Mouse (Mus musculus) liver, embryonic 13.5 days (tissue): ENCODE measurements around the gene Lrrc7. TPM values are rescaled to one million over a fixed set of nuclear protein-coding genes. Genes with fewer than 3 reads are reported as not detected.
A peak's percentile ranks its signal among the peaks of the same experiment; 100 is the strongest.

Source experiments
- ATAC-seq: fragments of 200-750 bp; cut with Nextera tagmentation; 2 replicates; pipeline ENCODE4 v1.8.0; 2017; ENCODE audit warnings: low read depth, mild to moderate bottlenecking, moderate number of reproducible peaks, moderate library complexity
- DNase-seq: peaks from one replicate; pipeline ENCODE4 v3.0.0; 2022
- H3K27ac ChIP-seq: fragments of 300-500 bp; sonication (generic); 2 replicates; pipeline ENCODE4 v1.5.1; 2015; ENCODE audit warnings: moderate library complexity, mild to moderate bottlenecking, inconsistent platforms
- H3K27me3 ChIP-seq: fragments of 300-500 bp; sonication (generic); 2 replicates; pipeline ENCODE4 v1.6.1; 2015; ENCODE audit warnings: mild to moderate bottlenecking, inconsistent platforms
- H3K36me3 ChIP-seq: fragments of 300-500 bp; sonication (generic); 2 replicates; pipeline ENCODE4 v1.6.1; 2015; ENCODE audit warnings: mild to moderate bottlenecking, inconsistent platforms
- H3K4me1 ChIP-seq: fragments of 300-500 bp; sonication (generic); replicated peaks from 2 replicates; pipeline ENCODE4 v1.6.1; 2015; ENCODE audit warnings: inconsistent platforms
- H3K4me2 ChIP-seq: fragments of 300-500 bp; sonication (generic); 2 replicates; pipeline ENCODE4 v1.6.1; 2015; ENCODE audit warnings: inconsistent platforms, mild to moderate bottlenecking, moderate library complexity
- H3K4me3 ChIP-seq: fragments of 300-500 bp; sonication (generic); replicated peaks from 2 replicates; pipeline ENCODE4 v1.5.1; 2015; ENCODE audit warnings: mild to moderate bottlenecking, inconsistent platforms
- H3K9ac ChIP-seq: fragments of 300-500 bp; sonication (generic); 2 replicates; pipeline ENCODE4 v1.6.1; 2015; ENCODE audit warnings: mild to moderate bottlenecking, inconsistent platforms
- H3K9me3 ChIP-seq: fragments of 300-500 bp; sonication (generic); replicated peaks from 2 replicates; pipeline ENCODE4 v1.6.1; 2016; ENCODE audit warnings: inconsistent platforms
- WGBS: fragments of 180-500 bp; shearing (Covaris S2); methylation state at CpG from one replicate; pipeline ENCODE4 v1.1.7; 2015; ENCODE audit not compliant: insufficient replicate concordance; 5-methylcytosine and 5-hydroxymethylcytosine counted together
- polyA plus RNA-seq: library from polyadenylated mRNA; unstranded; fragments of >200 nt; fragmentation: Nextera tagmentation; extraction: Ambion mirVana; gene quantifications from 2 replicates; pipeline ENCODE4 v1.2.1, GENCODE M21; 2015

Lrrc7 gene
- polyA plus RNA-seq, result 0.03 and 0.05 TPM in 2 replicates

DNA sequence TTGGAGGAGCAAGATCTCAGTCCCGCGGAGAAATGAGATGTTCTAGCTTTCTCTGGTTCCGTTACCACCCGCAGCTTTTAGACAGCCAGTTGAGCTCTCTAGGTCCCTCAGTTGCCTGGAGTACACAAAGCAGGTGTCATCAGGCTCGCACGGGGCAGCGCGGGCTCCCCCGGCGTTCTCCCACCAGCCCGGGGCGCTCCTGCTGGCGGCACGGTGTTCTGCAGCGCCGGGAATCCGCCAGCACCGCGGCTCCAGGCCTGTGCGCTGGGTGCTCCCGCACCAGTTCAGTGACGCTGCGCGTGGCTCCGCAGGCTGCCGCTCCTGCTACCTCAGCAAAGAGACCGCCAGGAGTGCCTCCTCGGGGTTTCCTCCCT, at the start of gene Lrrc7:
Gene Lrrc7, minus strand, starts transcription at position 235 of the 374 bp plus-strand sequence.
- Histone ChIP-seq H3K36me3 (no peaks in the 10 kb centered on the region), H3K4me1 (no peaks in the 10 kb centered on the region), H3K4me2 (peak within 1 kb of the TSS; percentile 58), H3K9ac (no peak within 1 kb of the TSS), H3K9me3 (no peaks in the 10 kb centered on the region), H3K4me3 (peak within 1 kb of the TSS; percentile 38), H3K27ac (no peak within 1 kb of the TSS), H3K27me3 (peaks cover 39% of the 10 kb centered on the region)
- ATAC-seq, result peak; percentile 31; the same call in 1 of the 2 replicates
- DNase-seq, result no peak
- WGBS, result 1% methylated on average over 28 of the region's 28 CpGs

DNA sequence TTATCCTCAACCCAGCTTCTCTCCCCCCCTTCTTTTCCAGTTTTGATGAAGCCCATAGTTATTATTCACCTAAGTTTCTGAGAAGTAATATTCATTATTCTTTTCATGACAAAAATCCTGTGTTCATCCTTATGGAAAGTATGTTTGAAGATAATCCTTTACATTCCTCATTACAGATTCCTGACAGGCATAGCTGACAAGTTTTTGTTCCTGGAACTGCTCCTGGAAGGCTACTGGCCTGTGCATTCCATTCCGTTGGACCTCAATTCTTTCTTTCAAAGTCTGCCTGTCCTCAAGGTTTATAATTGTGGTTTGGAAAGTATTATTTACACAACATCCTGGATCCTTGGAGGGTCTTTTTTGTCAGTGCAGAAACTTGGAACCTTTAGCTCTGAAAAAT, 45.0 kb upstream of the Lrrc7 start:
- H3K27me3 ChIP-seq, result no peaks in the 10 kb centered on the region
- H3K9me3 ChIP-seq, result 0 out of 2 replicates have a peak, but pooled peaks cover 3% of the 10 kb centered on the region
- H3K36me3 ChIP-seq, result no peaks in the 10 kb centered on the region
- no peak overlapping the region for H3K27ac ChIP-seq
- no peak for ATAC-seq
- WGBS, result 46% methylated on average over 1 of the region's 1 CpGs
- no peak overlapping the region for H3K9ac ChIP-seq
- no peak overlapping the region for H3K4me3 ChIP-seq
- H3K4me1 ChIP-seq, result no peaks in the 10 kb centered on the region
- no peak overlapping the region for H3K4me2 ChIP-seq
- no peak for DNase-seq

- Histone ChIP-seq H3K9ac (no peak overlapping the region), H3K4me1 (no peaks in the 10 kb centered on the region), H3K9me3 (no peaks in the 10 kb centered on the region), H3K27me3 (no peaks in the 10 kb centered on the region), H3K27ac (no peak overlapping the region), H3K36me3 (no peaks in the 10 kb centered on the region), H3K4me2 (no peak overlapping the region), H3K4me3 (no peak overlapping the region)
- no peak for ATAC-seq
- no peak for DNase-seq
Observed at GRCm38 (mm10) chr3:158605274-158605673, 43.3 kb upstream of the Lrrc7 start.

GRCm38 (mm10) chr3:158561256-158561986, 600 bp downstream of the Lrrc7 start:
- no peak overlapping the region for H3K27ac ChIP-seq
- peak overlapping the region; percentile 58 for H3K4me2 ChIP-seq
- DNase-seq (no peak), ATAC-seq (no peak)
- H3K36me3 ChIP-seq, result no peaks in the 10 kb centered on the region
- H3K4me3 ChIP-seq, result peak overlapping the region; percentile 38
- H3K4me1 ChIP-seq, result no peaks in the 10 kb centered on the region
- H3K27me3 ChIP-seq, result peaks cover 39% of the 10 kb centered on the region
- WGBS, result under 1% methylated on average over 50 of the region's 55 CpGs
- no peak overlapping the region for H3K9ac ChIP-seq
- H3K9me3 ChIP-seq, result no peaks in the 10 kb centered on the region

DNA sequence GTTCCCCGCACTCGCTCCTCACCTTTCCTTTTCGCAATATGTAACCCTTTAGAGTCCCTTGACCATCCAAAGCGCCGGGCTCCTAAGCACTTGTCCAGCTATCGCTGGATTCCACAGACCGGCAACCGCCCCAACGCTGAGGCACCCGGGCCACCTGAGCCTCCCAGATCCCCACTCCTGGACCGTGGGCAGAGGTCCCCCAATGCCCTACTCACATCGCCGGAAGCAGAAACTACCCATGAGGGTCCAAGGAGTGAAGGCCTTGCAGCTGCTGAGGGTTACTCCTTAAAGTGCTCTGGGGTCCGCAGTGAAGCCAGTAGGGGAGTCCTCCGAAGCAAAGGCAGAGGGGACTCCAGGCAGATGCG, 1.1 kb downstream of the Lrrc7 start:
- 2% methylated on average over 16 of the region's 16 CpGs for WGBS
- H3K4me3 ChIP-seq, result peak overlapping the region; percentile 38
- H3K9me3 ChIP-seq, result no peaks in the 10 kb centered on the region
- peak overlapping the region; percentile 58 for H3K4me2 ChIP-seq
- no peaks in the 10 kb centered on the region for H3K36me3 ChIP-seq
- H3K27me3 ChIP-seq, result peaks cover 39% of the 10 kb centered on the region
- ATAC-seq (no peak), DNase-seq (no peak)
- no peak overlapping the region for H3K27ac ChIP-seq
- no peaks in the 10 kb centered on the region for H3K4me1 ChIP-seq
- no peak overlapping the region for H3K9ac ChIP-seq

GRCm38 (mm10) chr3:158559691-158560650, 2.0 kb downstream of the Lrrc7 start:
- Histone ChIP-seq H3K27ac (no peak overlapping the region), H3K27me3 (peaks cover 39% of the 10 kb centered on the region), H3K9me3 (no peaks in the 10 kb centered on the region), H3K4me2 (no peak overlapping the region), H3K4me3 (no peak overlapping the region), H3K9ac (no peak overlapping the region), H3K36me3 (no peaks in the 10 kb centered on the region), H3K4me1 (no peaks in the 10 kb centered on the region)
- DNase-seq, result no peak
- 4% methylated on average over 18 of the region's 18 CpGs for WGBS
- no peak for ATAC-seq

GRCm38 (mm10) chr3:158559131-158559658, 2.8 kb downstream of the Lrrc7 start:
- DNase-seq, result no peak
- H3K9ac ChIP-seq, result no peak overlapping the region
- H3K4me1 ChIP-seq, result no peaks in the 10 kb centered on the region
- WGBS, result 14% methylated on average over 5 of the region's 5 CpGs
- no peaks in the 10 kb centered on the region for H3K36me3 ChIP-seq
- H3K27ac ChIP-seq, result no peak overlapping the region
- H3K4me3 ChIP-seq, result no peak overlapping the region
- ATAC-seq, result no peak
- H3K4me2 ChIP-seq, result no peak overlapping the region
- H3K9me3 ChIP-seq, result no peaks in the 10 kb centered on the region
- H3K27me3 ChIP-seq, result peaks cover 39% of the 10 kb centered on the region

GRCm38 (mm10) chr3:158558631-158559030, 3.4 kb downstream of the Lrrc7 start:
- Histone ChIP-seq H3K4me2 (no peak overlapping the region), H3K4me3 (no peak overlapping the region), H3K9me3 (no peaks in the 10 kb centered on the region), H3K36me3 (no peaks in the 10 kb centered on the region), H3K27ac (no peak overlapping the region), H3K27me3 (peaks cover 39% of the 10 kb centered on the region), H3K9ac (no peak overlapping the region), H3K4me1 (no peaks in the 10 kb centered on the region)
- no peak for ATAC-seq
- DNase-seq, result no peak

DNA sequence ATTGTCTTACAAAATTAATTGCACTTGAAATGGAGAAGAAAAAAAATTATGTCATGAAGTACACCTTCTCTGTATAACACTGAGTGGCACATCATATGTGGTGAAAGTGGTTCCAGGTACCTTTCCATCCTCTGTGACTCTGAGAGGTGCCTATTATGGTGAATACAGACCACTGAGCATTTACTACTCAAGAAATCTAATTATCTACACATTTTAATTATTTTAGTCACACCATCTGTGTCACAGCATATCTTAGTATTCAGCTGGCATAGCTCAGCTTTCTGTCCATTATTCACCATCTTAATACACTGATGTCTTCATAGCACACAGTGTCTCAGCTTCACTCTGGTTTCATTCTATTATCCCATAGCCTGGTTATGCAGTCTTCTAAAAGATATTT, 7.7 kb downstream of the Lrrc7 start:
- Histone ChIP-seq H3K9me3 (no peaks in the 10 kb centered on the region), H3K4me3 (no peak overlapping the region), H3K4me1 (no peaks in the 10 kb centered on the region), H3K27me3 (0 out of 2 replicates have a peak, but pooled peaks cover 3% of the 10 kb centered on the region), H3K27ac (no peak overlapping the region), H3K36me3 (no peaks in the 10 kb centered on the region), H3K9ac (no peak overlapping the region), H3K4me2 (no peak overlapping the region)
- ATAC-seq (no peak), DNase-seq (no peak)

DNA sequence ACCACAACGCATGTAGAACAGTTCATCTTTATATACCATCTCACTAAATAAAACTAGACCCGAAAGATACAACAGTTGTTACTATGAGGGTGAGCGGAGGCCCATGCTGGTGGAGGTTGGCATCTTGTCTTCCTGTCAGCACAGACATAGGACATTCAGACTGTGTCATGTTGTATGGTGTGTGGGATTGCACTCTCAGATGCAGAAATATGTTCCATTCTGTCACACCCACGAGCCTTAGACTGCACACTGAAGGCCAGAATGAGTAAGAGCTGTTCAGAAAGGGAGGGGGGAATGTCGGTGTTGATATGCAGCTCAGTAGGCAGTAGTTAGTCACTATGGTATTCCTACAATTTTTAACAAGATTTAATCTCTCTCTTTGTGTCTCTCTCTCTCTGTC, 9.9 kb downstream of the Lrrc7 start:
- H3K4me3 ChIP-seq, result no peak overlapping the region
- H3K4me2 ChIP-seq, result no peak overlapping the region
- no peaks in the 10 kb centered on the region for H3K9me3 ChIP-seq
- H3K36me3 ChIP-seq, result no peaks in the 10 kb centered on the region
- H3K4me1 ChIP-seq, result no peaks in the 10 kb centered on the region
- H3K27ac ChIP-seq, result no peak overlapping the region
- 50% methylated on average over 5 of the region's 5 CpGs for WGBS
- ATAC-seq (no peak), DNase-seq (no peak)
- no peaks in the 10 kb centered on the region for H3K27me3 ChIP-seq
- H3K9ac ChIP-seq, result no peak overlapping the region

DNA sequence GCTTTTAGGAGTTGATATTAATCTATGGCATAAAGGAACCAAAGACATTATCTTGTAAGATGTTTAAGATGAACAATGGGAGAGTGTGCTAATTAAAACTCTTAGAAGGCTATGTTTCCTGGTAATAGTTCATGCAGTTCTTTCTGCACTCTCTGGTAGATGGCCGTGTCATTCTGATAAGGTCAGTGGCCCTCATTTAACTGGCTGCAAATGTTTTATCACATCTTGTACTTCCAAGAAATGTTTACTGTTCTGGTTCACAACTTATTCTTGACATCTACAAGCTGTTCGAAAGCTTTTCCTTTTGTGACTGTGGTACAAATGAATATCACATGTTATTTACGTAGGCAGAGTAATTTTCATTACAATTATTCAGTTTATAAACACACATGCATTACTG, 18.5 kb downstream of the Lrrc7 start:
- no peak for ATAC-seq
- H3K9me3 ChIP-seq, result no peaks in the 10 kb centered on the region
- H3K27me3 ChIP-seq, result no peaks in the 10 kb centered on the region
- no peak overlapping the region for H3K4me3 ChIP-seq
- H3K4me2 ChIP-seq, result no peak overlapping the region
- DNase-seq, result no peak
- H3K36me3 ChIP-seq, result no peaks in the 10 kb centered on the region
- H3K27ac ChIP-seq, result no peak overlapping the region
- H3K9ac ChIP-seq, result no peak overlapping the region
- no peaks in the 10 kb centered on the region for H3K4me1 ChIP-seq
- WGBS, result 53% methylated on average over 3 of the region's 3 CpGs
